Mouse (Mus musculus): ENCODE data around the gene Gkap1. TPM values are rescaled to one million over a fixed set of nuclear protein-coding genes. Genes with fewer than 3 reads are reported as not detected.
A peak's percentile ranks its signal among the peaks of the same experiment; 100 is the strongest.

The Gkap1 gene
- total and polyA plus RNA-seq, 3 experiments, result 26.7 to 34.1 TPM; not detected in 1

DNA sequence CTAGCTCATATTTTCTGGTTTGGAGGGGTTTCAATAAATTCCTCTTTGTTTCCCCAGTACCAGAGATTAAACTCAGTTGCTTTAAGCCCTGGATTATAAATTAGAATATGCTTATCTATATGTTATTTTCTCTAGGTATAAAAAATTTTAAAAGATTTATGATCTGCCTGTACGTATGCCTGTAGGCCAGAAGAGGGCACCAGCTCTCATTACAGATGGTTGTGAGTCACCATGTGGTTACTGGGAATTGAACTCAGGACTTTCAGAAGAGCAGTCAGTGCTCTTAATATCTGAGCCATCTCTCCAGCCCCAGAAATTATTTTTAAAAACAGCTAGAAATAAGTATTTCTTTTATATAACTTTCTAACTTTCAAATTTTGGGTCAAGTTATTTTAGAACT is 13.8 kb upstream of the Gkap1 start:
- H3K4me1 ChIP-seq (ENCODE audit: control insufficient read depth in 1 of 2, insufficient read depth in 2 of 2, low read length in 2 of 2), result no peaks in the 10 kb centered on the region
- H3K36me3 ChIP-seq (ENCODE audit: control insufficient read depth in 1 of 2, insufficient read depth in 2 of 2, low read length in 2 of 2), result no peaks in the 10 kb centered on the region; a peak in 1 of 4 replicates
- H3K27ac ChIP-seq (ENCODE audit: control insufficient read depth, low read depth, low read length), result no peak overlapping the region
- DNase-seq (ENCODE audit: low read depth, low spot score), result peak; percentile 57
- no peak overlapping the region for H3K4me3 ChIP-seq (ENCODE audit: control insufficient read depth in 1 of 2, insufficient read depth in 1 of 2, low read depth in 2 of 2, low read length in 2 of 2)
- no peak overlapping the region for H3K9ac ChIP-seq (ENCODE audit: control insufficient read depth, low read depth, low read length, poor library complexity, severe bottlenecking)
- H3K9me3 ChIP-seq (replicated peaks; ENCODE audit: insufficient read depth, low read length), result no peaks in the 10 kb centered on the region
- H3K79me2 ChIP-seq (ENCODE audit: control insufficient read depth, insufficient read depth, low read length, poor library complexity), result no peaks in the 10 kb centered on the region
- no peaks in the 10 kb centered on the region for H3K27me3 ChIP-seq (ENCODE audit: control insufficient read depth in 1 of 2, insufficient read depth in 2 of 2, low read length in 2 of 2)
- TF ChIP-seq EP300 (IDR thresholded peaks at IDR 0.05; ENCODE audit: low read depth in 1 of 2, low read length in 2 of 2) (no peak), JUND (IDR thresholded peaks at IDR 0.05; ENCODE audit: low read depth, low read length) (peak; percentile 54; the same call in 1 of the 2 replicates), MYB (IDR thresholded peaks at IDR 0.05; ENCODE audit: low read depth, low read length) (no peak), E2F4 (IDR thresholded peaks at IDR 0.05; ENCODE audit: borderline replicate concordance, low read depth, low read length) (no peak), ETS1 (IDR thresholded peaks at IDR 0.05; ENCODE audit: low read depth, low read length) (no peak), NRF1 (IDR thresholded peaks at IDR 0.05; ENCODE audit: insufficient read depth, low read depth, low read length, poor library complexity, severe bottlenecking) (no peak), UBTF (IDR thresholded peaks at IDR 0.05; ENCODE audit: borderline replicate concordance, insufficient read depth, low read depth, low read length) (no peak), MEF2A (IDR thresholded peaks at IDR 0.05; ENCODE audit: extremely low read depth, insufficient replicate concordance, low read depth, low read length, poor library complexity, severe bottlenecking) (no peak), ZC3H11A (IDR thresholded peaks at IDR 0.05; ENCODE audit: low read depth, low read length) (peak; percentile 78), RCOR1 (IDR thresholded peaks at IDR 0.05; ENCODE audit: low read depth, low read length) (no peak), CHD1 (IDR thresholded peaks at IDR 0.05; ENCODE audit: low read depth, low read length) (no peak), TAL1 (IDR thresholded peaks at IDR 0.05; ENCODE audit: low read length) (no peak), RAD21 (IDR thresholded peaks at IDR 0.05; ENCODE audit: low read depth, low read length) (peak; percentile 58), SMC3 (IDR thresholded peaks at IDR 0.05; ENCODE audit: low read depth, low read length) (peak; percentile 83), ZMIZ1 (IDR thresholded peaks at IDR 0.05; ENCODE audit: low read depth, low read length) (no peak), GATA1 (IDR thresholded peaks at IDR 0.05; ENCODE audit: low read depth, low read length) (peak; percentile 14; the same call in 1 of the 2 replicates), KAT2A (conservative IDR thresholded peaks at IDR 0.05; ENCODE audit: low read depth, low read length) (no peak), TBP (IDR thresholded peaks at IDR 0.05; ENCODE audit: low read depth, low read length) (no peak), USF1 (IDR thresholded peaks at IDR 0.05; ENCODE audit: low read depth, low read length) (no peak), USF2 (IDR thresholded peaks at IDR 0.05; ENCODE audit: borderline replicate concordance in 1 of 2, insufficient read depth in 1 of 2, low read depth in 1 of 2, low read length in 2 of 2) (no peak), MAX (IDR thresholded peaks at IDR 0.05; ENCODE audit: low read length) (peak; percentile 11; the same call in 1 of the 2 replicates), ZKSCAN1 (IDR thresholded peaks at IDR 0.05; ENCODE audit: low read depth, low read length) (no peak), MXI1 (IDR thresholded peaks at IDR 0.05; ENCODE audit: low read depth, low read length) (no peak), SIN3A (IDR thresholded peaks at IDR 0.05; ENCODE audit: low read length) (no peak), NELFE (IDR thresholded peaks at IDR 0.05; ENCODE audit: low read depth, low read length) (no peak), MAFK (IDR thresholded peaks at IDR 0.05; ENCODE audit: borderline replicate concordance, low read depth, low read length) (no peak), ZNF384 (IDR thresholded peaks at IDR 0.05; ENCODE audit: low read depth, low read length) (peak; percentile 21; the same call in 1 of the 2 replicates), TCF12 (IDR thresholded peaks at IDR 0.05; ENCODE audit: low read depth, low read length) (no peak), HCFC1 (IDR thresholded peaks at IDR 0.05; ENCODE audit: low read depth, low read length) (no peak), POLR2AphosphoS2 (IDR thresholded peaks at IDR 0.05; ENCODE audit: low read length) (no peak), CHD2 (IDR thresholded peaks at IDR 0.05; ENCODE audit: low read length) (no peak), MAZ (IDR thresholded peaks at IDR 0.05; ENCODE audit: low read depth, low read length) (no peak), CTCF (IDR thresholded peaks at IDR 0.05 in 2 of 3, conservative IDR thresholded peaks at IDR 0.05 in 1 of 3; ENCODE audit: control insufficient read depth in 1 of 3, insufficient read depth in 1 of 3, low read depth in 2 of 3, low read length in 3 of 3, poor library complexity in 1 of 3, severe bottlenecking in 1 of 3) (peak; percentile 45 to 66 (median 46)), POLR2AphosphoS5 (IDR thresholded peaks at IDR 0.05; ENCODE audit: borderline replicate concordance, low read depth, low read length) (no peak), ELF1 (IDR thresholded peaks at IDR 0.05; ENCODE audit: low read depth, low read length) (no peak), POLR2A (IDR thresholded peaks at IDR 0.05; ENCODE audit: control insufficient read depth in 1 of 2, insufficient read depth in 1 of 2, low read depth in 1 of 2, low read length in 2 of 2, poor library complexity in 1 of 2) (no peak), BHLHE40 (IDR thresholded peaks at IDR 0.05; ENCODE audit: borderline replicate concordance, low read depth, low read length) (no peak), MYC (IDR thresholded peaks at IDR 0.05; ENCODE audit: low read depth, low read length) (peak; percentile 81)
